Mouse (Mus musculus) midbrain, embryonic 13.5 days (tissue): ENCODE measurements around the gene Omt2b. TPM values are rescaled to one million over a fixed set of nuclear protein-coding genes. Genes with fewer than 3 reads are reported as not detected.

Source experiments
- ATAC-seq: fragments of 200-750 bp; cut with Nextera tagmentation; 2 replicates; pipeline ENCODE4 v1.8.0; 2017; ENCODE audit warnings: mild to moderate bottlenecking, moderate TSS enrichment, moderate library complexity
- H3K27ac ChIP-seq: fragments of 300-500 bp; sonication (generic); 2 replicates; pipeline ENCODE4 v1.5.1; 2015; ENCODE audit warnings: inconsistent platforms, mild to moderate bottlenecking, moderate library complexity
- H3K27me3 ChIP-seq: fragments of 300-500 bp; sonication (generic); 2 replicates; pipeline ENCODE4 v1.6.1; 2015; ENCODE audit warnings: mild to moderate bottlenecking, inconsistent platforms
- H3K36me3 ChIP-seq: fragments of 300-500 bp; sonication (generic); 2 replicates; pipeline ENCODE4 v1.6.1; 2015; ENCODE audit warnings: mild to moderate bottlenecking, inconsistent platforms
- H3K4me1 ChIP-seq: fragments of 300-500 bp; sonication (generic); replicated peaks from 2 replicates; pipeline ENCODE4 v1.6.1; 2015; ENCODE audit warnings: inconsistent platforms
- H3K4me2 ChIP-seq: fragments of 300-500 bp; sonication (generic); replicated peaks from 2 replicates; pipeline ENCODE4 v1.6.1; 2015; ENCODE audit warnings: moderate library complexity, mild to moderate bottlenecking, inconsistent platforms
- H3K4me3 ChIP-seq: fragments of 300-500 bp; sonication (generic); replicated peaks from 2 replicates; pipeline ENCODE4 v1.5.1; 2015; ENCODE audit warnings: mild to moderate bottlenecking, inconsistent platforms
- H3K9ac ChIP-seq: fragments of 300-500 bp; sonication (generic); replicated peaks from 2 replicates; pipeline ENCODE4 v1.6.1; 2015; ENCODE audit warnings: mild to moderate bottlenecking, inconsistent platforms
- H3K9me3 ChIP-seq: fragments of 300-500 bp; sonication (generic); 2 replicates; pipeline ENCODE4 v1.6.1; 2016; ENCODE audit warnings: mild to moderate bottlenecking, inconsistent platforms
- WGBS: fragments of 180-500 bp; shearing (Covaris S2); methylation state at CpG from one replicate; pipeline ENCODE4 v1.1.7; 2015; 5-methylcytosine and 5-hydroxymethylcytosine counted together
- polyA plus RNA-seq: library from polyadenylated mRNA; unstranded; fragments of >200 nt; fragmentation: Nextera tagmentation; extraction: Ambion mirVana; gene quantifications from 2 replicates; pipeline ENCODE4 v1.2.1, GENCODE M21; 2015

Omt2b gene
- polyA plus RNA-seq, 1 experiment from 2014 or later = not detected

GRCm38 (mm10) chr9:78374397-78374796 is 47.0 kb downstream of the Omt2b start:
- H3K4me2 ChIP-seq = no peak overlapping the region
- H3K27me3 ChIP-seq = 0 out of 2 replicates have a peak, but pooled peaks cover under 1% of the 10 kb centered on the region
- no peak overlapping the region for H3K4me3 ChIP-seq
- no peak overlapping the region for H3K27ac ChIP-seq
- no peaks in the 10 kb centered on the region for H3K36me3 ChIP-seq
- H3K9me3 ChIP-seq = no peaks in the 10 kb centered on the region
- no peak overlapping the region for H3K9ac ChIP-seq
- WGBS = 65% methylated on average over 5 of the region's 5 CpGs
- ATAC-seq = no peak
- peaks cover 10% of the 10 kb centered on the region for H3K4me1 ChIP-seq

GRCm38 (mm10) chr9:78374885-78375389 is 47.5 kb downstream of the Omt2b start:
- H3K27ac ChIP-seq = no peak overlapping the region
- H3K9ac ChIP-seq = no peak overlapping the region
- no peaks in the 10 kb centered on the region for H3K9me3 ChIP-seq
- H3K27me3 ChIP-seq = 0 out of 2 replicates have a peak, but pooled peaks cover 4% of the 10 kb centered on the region
- H3K4me2 ChIP-seq = no peak overlapping the region
- ATAC-seq = no peak
- WGBS = 68% methylated on average over 1 of the region's 1 CpGs
- H3K36me3 ChIP-seq = no peaks in the 10 kb centered on the region
- peaks cover 10% of the 10 kb centered on the region for H3K4me1 ChIP-seq
- no peak overlapping the region for H3K4me3 ChIP-seq

- no peak for ATAC-seq
- 85% methylated on average over 4 of the region's 4 CpGs for WGBS
Observed at GRCm38 (mm10) chr9:78375486-78375885, 48.1 kb downstream of the Omt2b start.

GRCm38 (mm10) chr9:78377546-78377945 is 50.2 kb downstream of the Omt2b start:
- H3K9ac ChIP-seq = peak overlapping the region; percentile 53; the same call in 1 of the 2 replicates
- no peak for ATAC-seq
- H3K4me2 ChIP-seq = peak overlapping the region; percentile 58
- no peaks in the 10 kb centered on the region for H3K9me3 ChIP-seq
- no peaks in the 10 kb centered on the region for H3K36me3 ChIP-seq
- H3K27me3 ChIP-seq = 0 out of 2 replicates have a peak, but pooled peaks cover 7% of the 10 kb centered on the region
- H3K4me1 ChIP-seq = peaks cover 10% of the 10 kb centered on the region
- H3K4me3 ChIP-seq = peak overlapping the region; percentile 39
- WGBS = 25% methylated on average over 8 of the region's 8 CpGs
- H3K27ac ChIP-seq = 0 out of 2 replicates have a peak overlapping the region, but pooled peaks have one; percentile 2

More at GRCm38 (mm10) chr9:78375486-78375885, 48.1 kb downstream of the Omt2b start:
- Histone ChIP-seq H3K27ac (no peak overlapping the region), H3K36me3 (no peaks in the 10 kb centered on the region), H3K27me3 (0 out of 2 replicates have a peak, but pooled peaks cover 7% of the 10 kb centered on the region), H3K4me2 (no peak overlapping the region), H3K9me3 (no peaks in the 10 kb centered on the region), H3K4me1 (peaks cover 10% of the 10 kb centered on the region), H3K9ac (no peak overlapping the region), H3K4me3 (no peak overlapping the region)

GRCm38 (mm10) chr9:78378113-78378785 is 50.9 kb downstream of the Omt2b start, which contains the start of gene Ooep:
Gene Ooep, minus strand, starts transcription at chr9:78378725.
- peaks cover 10% of the 10 kb centered on the region for H3K4me1 ChIP-seq

More at GRCm38 (mm10) chr9:78378113-78378785, 50.9 kb downstream of the Omt2b start, which contains the start of gene Ooep:
- 0 out of 2 replicates have a peak within 1 kb of the TSS, but pooled peaks have one; percentile 2 for H3K27ac ChIP-seq
- H3K36me3 ChIP-seq = no peaks in the 10 kb centered on the region
- H3K27me3 ChIP-seq = 0 out of 2 replicates have a peak, but pooled peaks cover 7% of the 10 kb centered on the region
- 3% methylated on average over 22 of the region's 23 CpGs for whole genome bisulfite sequencing
- peak within 1 kb of the TSS; percentile 39 for H3K4me3 ChIP-seq
- ATAC-seq = peak; percentile 95
- no peaks in the 10 kb centered on the region for H3K9me3 ChIP-seq
- peak within 1 kb of the TSS; percentile 58 for H3K4me2 ChIP-seq
- H3K9ac ChIP-seq = peak within 1 kb of the TSS; percentile 53

Other genes with a start within 250 kb of the Omt2b start
- gene Fbxo9, start 218.5 kb upstream of the Omt2b start, polyA plus RNA-seq = 38.2 and 44.3 TPM in 2 replicates
- 42.0 and 42.3 TPM in 2 replicates for gene Ick, start 218.4 kb upstream of the Omt2b start, polyA plus RNA-seq
- gene Gsta4, start 144.8 kb upstream of the Omt2b start, polyA plus RNA-seq = 15.5 and 19.5 TPM in 2 replicates
- not detected in 2 replicates for gene Gsta1, start 96.9 kb upstream of the Omt2b start, polyA plus RNA-seq
- gene Gm3776, start 70.5 kb upstream of the Omt2b start, polyA plus RNA-seq = not detected in 2 replicates
- gene Gm10639, start 37.7 kb upstream of the Omt2b start, polyA plus RNA-seq = not detected in 2 replicates
- not detected in 2 replicates for gene Omt2a, start 12.8 kb upstream of the Omt2b start, polyA plus RNA-seq
- not detected in 2 replicates for gene Gsta2, start 28.2 kb downstream of the Omt2b start, polyA plus RNA-seq
- 1.8 and 2.0 TPM in 2 replicates for gene Dppa5a, start 40.6 kb downstream of the Omt2b start, polyA plus RNA-seq
- 5.4 and 5.5 TPM in 2 replicates for gene Ooep, start 51.1 kb downstream of the Omt2b start, polyA plus RNA-seq
- 0.28 and 0.31 TPM in 2 replicates for gene Ddx43, start 68.2 kb downstream of the Omt2b start, polyA plus RNA-seq
- 0.46 and 0.51 TPM in 2 replicates for gene Cgas, start 115.6 kb downstream of the Omt2b start, polyA plus RNA-seq
- 25.4 and 26.3 TPM in 2 replicates for gene Mto1, start 120.6 kb downstream of the Omt2b start, polyA plus RNA-seq
- 0.58 and 1.0 TPM in 2 replicates for gene Gm17324, start 121.2 kb downstream of the Omt2b start, polyA plus RNA-seq
- 3,693 and 3,771 TPM in 2 replicates for gene Eef1a1, start 161.6 kb downstream of the Omt2b start, polyA plus RNA-seq